25 mouse cellular contexts compared by ENCODE assay signal in the genomic region with DNA sequence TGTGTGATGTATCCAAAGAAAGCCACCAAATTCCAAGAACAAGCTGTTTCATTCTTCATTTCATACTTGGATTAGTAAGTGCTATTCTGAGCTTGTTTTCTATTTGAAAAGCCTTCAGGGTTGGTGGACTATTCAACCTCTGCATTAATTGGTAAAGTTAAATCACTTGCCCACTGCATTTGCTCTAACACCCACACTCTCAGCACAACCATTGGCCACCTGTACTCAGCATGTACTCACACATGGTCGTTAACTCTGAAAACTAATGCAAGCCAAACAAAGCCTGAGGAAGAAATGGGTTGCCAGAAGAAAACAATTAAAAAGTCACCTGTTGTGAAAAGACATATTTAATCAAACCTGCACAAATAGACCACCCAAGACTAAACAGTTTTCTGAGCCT.
DNase-seq lines count a peak whose midpoint lies in the region; ATAC-seq lines count a peak whose summit lies in the region.
"Had no signal": no experiment of that assay in that cellular context is flagged by ENCODE, and none has a peak within 500 bp of the region (broad histone marks: within the 10 kb centered on the region; RNA-seq: fewer than 3 reads in every experiment).

No protein-coding gene starts in this region.

- 0 out of 2 replicates have a peak, but pooled peaks have one; percentile 36 for ATAC-seq in forebrain, embryonic 12.5 days (ENCODE audit: low FRiP score)
- ATAC-seq in forebrain, embryonic 15.5 days (replicated peaks), result no peak
- ATAC-seq in kidney, embryonic 16.5 days (ENCODE audit: low FRiP score, low TSS enrichment), result peak; percentile 31; the same call in 1 of the 2 replicates
- ATAC-seq in limb, embryonic 12.5 days (ENCODE audit: insufficient number of reproducible peaks, insufficient read depth, low FRiP score, low TSS enrichment, low read depth), result peak; percentile 75; the same call in 1 of the 2 replicates
- ATAC-seq: activated CD4-positive, CD25-positive, alpha-beta regulatory T cell, adult 4 months; CD4-positive, CD25-positive, alpha-beta regulatory T cell, adult 4 months; forebrain, postnatal 0 days had no signal

- no peak overlapping the region for H3K4me2 ChIP-seq in forebrain, embryonic 12.5 days
- H3K4me2 ChIP-seq in forebrain, embryonic 15.5 days (replicated peaks), result no peak overlapping the region
- no peak overlapping the region for H3K4me2 ChIP-seq in kidney, embryonic 16.5 days (replicated peaks; ENCODE audit: low read depth, low read length)
- no peak overlapping the region for H3K4me2 ChIP-seq in limb, embryonic 12.5 days
- H3K4me2 ChIP-seq: heart, embryonic 12.5 days; heart, embryonic 15.5 days; hindbrain, embryonic 14.5 days had no signal

- no peak overlapping the region for H3K27ac ChIP-seq in forebrain, embryonic 12.5 days
- no peak overlapping the region for H3K27ac ChIP-seq in forebrain, embryonic 15.5 days (replicated peaks)
- H3K27ac ChIP-seq in kidney, embryonic 16.5 days (ENCODE audit: low read length), result no peak overlapping the region
- 0 out of 2 replicates have a peak overlapping the region, but pooled peaks have one; percentile 31 for H3K27ac ChIP-seq in limb, embryonic 12.5 days
- H3K27ac ChIP-seq: forebrain, embryonic 10.5 days; heart, embryonic 15.5 days; hindbrain, embryonic 10.5 days; hindbrain, embryonic 14.5 days had no signal

- no peaks in the 10 kb centered on the region for H3K27me3 ChIP-seq in forebrain, embryonic 12.5 days
- no peaks in the 10 kb centered on the region for H3K27me3 ChIP-seq in forebrain, embryonic 15.5 days
- no peaks in the 10 kb centered on the region for H3K27me3 ChIP-seq in kidney, embryonic 16.5 days (ENCODE audit: insufficient read depth, low read length)
- no peaks in the 10 kb centered on the region for H3K27me3 ChIP-seq in limb, embryonic 12.5 days
- H3K27me3 ChIP-seq: heart, embryonic 12.5 days; heart, embryonic 15.5 days had no signal

- no peaks in the 10 kb centered on the region for H3K4me1 ChIP-seq in forebrain, embryonic 12.5 days
- H3K4me1 ChIP-seq in forebrain, embryonic 15.5 days, result no peaks in the 10 kb centered on the region
- no peaks in the 10 kb centered on the region for H3K4me1 ChIP-seq in kidney, embryonic 16.5 days (ENCODE audit: insufficient read depth, low read length)
- H3K4me1 ChIP-seq in limb, embryonic 12.5 days (replicated peaks), result peaks cover 6% of the 10 kb centered on the region
- H3K4me1 ChIP-seq: heart, embryonic 12.5 days; heart, embryonic 15.5 days; hindbrain, embryonic 10.5 days had no signal

- DNase-seq in kidney, adult 9 months, result no peak
- peak; percentile 73 for DNase-seq in forelimb bud, embryonic 11.5 days (ENCODE audit: low read depth, low spot score)
- DNase-seq in right cerebral cortex, adult 2 months (ENCODE audit: low spot score in 2 of 2), result no peak
- no peak for DNase-seq in layer of hippocampus, postnatal 36 days
- DNase-seq: adrenal gland, postnatal 10 days; adrenal gland, postnatal 36 days; cerebellum, adult 11 months; cerebellum, adult 2 months; cerebellum, adult 9-11 months; cerebellum, postnatal 25 days; forebrain, postnatal 0 days; gastrocnemius, postnatal 25 days; heart, postnatal 10 days; heart, postnatal 36 days had no signal

- H3K4me3 ChIP-seq in forebrain, embryonic 12.5 days (replicated peaks), result no peak overlapping the region
- no peak overlapping the region for H3K4me3 ChIP-seq in forebrain, embryonic 15.5 days
- H3K4me3 ChIP-seq in kidney, embryonic 16.5 days (ENCODE audit: low read length), result no peak overlapping the region
- H3K4me3 ChIP-seq in limb, embryonic 12.5 days (replicated peaks), result no peak overlapping the region
- H3K4me3 ChIP-seq: forebrain, embryonic 10.5 days; heart, embryonic 12.5 days; heart, embryonic 15.5 days; hindbrain, embryonic 10.5 days had no signal

- no peaks in the 10 kb centered on the region for H3K36me3 ChIP-seq in forebrain, embryonic 12.5 days (replicated peaks)
- no peaks in the 10 kb centered on the region for H3K36me3 ChIP-seq in forebrain, embryonic 15.5 days
- H3K36me3 ChIP-seq in kidney, embryonic 16.5 days (ENCODE audit: insufficient read depth, low read length), result no peaks in the 10 kb centered on the region
- no peaks in the 10 kb centered on the region for H3K36me3 ChIP-seq in limb, embryonic 12.5 days
- H3K36me3 ChIP-seq: forebrain, embryonic 10.5 days; heart, embryonic 12.5 days; heart, embryonic 15.5 days; hindbrain, embryonic 10.5 days had no signal

- no peak overlapping the region for H3K9ac ChIP-seq in forebrain, embryonic 12.5 days
- H3K9ac ChIP-seq in forebrain, embryonic 15.5 days (replicated peaks), result no peak overlapping the region
- H3K9ac ChIP-seq in kidney, embryonic 16.5 days (replicated peaks; ENCODE audit: low read length), result no peak overlapping the region
- H3K9ac ChIP-seq in limb, embryonic 12.5 days (replicated peaks), result no peak overlapping the region
- H3K9ac ChIP-seq: forebrain, postnatal 0 days; heart, embryonic 12.5 days; heart, embryonic 15.5 days; hindbrain, embryonic 14.5 days had no signal

- 15% methylated on average over 1 of the region's 1 CpGs for WGBS in forebrain, embryonic 12.5 days
- WGBS in forebrain, embryonic 15.5 days, result 6% methylated on average over 1 of the region's 1 CpGs
- 32% methylated on average over 1 of the region's 1 CpGs for WGBS in kidney, embryonic 16.5 days
- 15% methylated on average over 1 of the region's 1 CpGs for WGBS in limb, embryonic 12.5 days

- no peaks in the 10 kb centered on the region for H3K9me3 ChIP-seq in forebrain, embryonic 12.5 days
- no peaks in the 10 kb centered on the region for H3K9me3 ChIP-seq in forebrain, embryonic 15.5 days
- no peaks in the 10 kb centered on the region for H3K9me3 ChIP-seq in kidney, embryonic 16.5 days (ENCODE audit: low read length)
- no peaks in the 10 kb centered on the region for H3K9me3 ChIP-seq in limb, embryonic 12.5 days
- H3K9me3 ChIP-seq: forebrain, embryonic 10.5 days; heart, embryonic 12.5 days; heart, embryonic 15.5 days; hindbrain, embryonic 10.5 days had no signal
